Mouse (Mus musculus) heart, embryonic 13.5 days (tissue): ENCODE results near the gene Chrna5. TPM values are rescaled to one million over a fixed set of nuclear protein-coding genes. Genes with fewer than 3 reads are reported as not detected.

Experiments used
- ATAC-seq: fragments of 200-750 bp; cut with Nextera tagmentation; 2 replicates; pipeline ENCODE4 v1.8.0; 2017; ENCODE audit warnings: moderate TSS enrichment; ENCODE audit not compliant: insufficient number of reproducible peaks, low FRiP score, low TSS enrichment; ENCODE audit errors: extremely low read depth
- H3K27ac ChIP-seq: fragments of 300-500 bp; sonication (generic); replicated peaks from 2 replicates; pipeline ENCODE4 v1.5.1; 2015; ENCODE audit warnings: moderate library complexity, mild to moderate bottlenecking, inconsistent platforms
- H3K27me3 ChIP-seq: fragments of 300-500 bp; sonication (generic); replicated peaks from 2 replicates; pipeline ENCODE4 v1.6.1; 2015; ENCODE audit warnings: mild to moderate bottlenecking, inconsistent platforms
- H3K36me3 ChIP-seq: fragments of 300-500 bp; sonication (generic); 2 replicates; pipeline ENCODE4 v1.6.1; 2015; ENCODE audit warnings: mild to moderate bottlenecking, inconsistent platforms
- H3K4me1 ChIP-seq: fragments of 300-500 bp; sonication (generic); 2 replicates; pipeline ENCODE4 v1.6.1; 2015; ENCODE audit warnings: inconsistent platforms
- H3K4me2 ChIP-seq: fragments of 300-500 bp; sonication (generic); 2 replicates; pipeline ENCODE4 v1.6.1; 2015; ENCODE audit warnings: inconsistent platforms, mild to moderate bottlenecking, moderate library complexity
- H3K4me3 ChIP-seq: fragments of 300-500 bp; sonication (generic); 2 replicates; pipeline ENCODE4 v1.5.1; 2015; ENCODE audit warnings: moderate library complexity, mild to moderate bottlenecking, inconsistent platforms
- H3K9ac ChIP-seq: fragments of 300-500 bp; sonication (generic); 2 replicates; pipeline ENCODE4 v1.6.1; 2015; ENCODE audit warnings: inconsistent platforms, mild to moderate bottlenecking, moderate library complexity
- H3K9me3 ChIP-seq: fragments of 300-500 bp; sonication (generic); 2 replicates; pipeline ENCODE4 v1.6.1; 2016; ENCODE audit warnings: inconsistent platforms
- WGBS: fragments of 180-500 bp; shearing (Covaris S2); methylation state at CpG from one replicate; pipeline ENCODE4 v1.1.7; 2015; ENCODE audit warnings: mixed read lengths; 5-methylcytosine and 5-hydroxymethylcytosine counted together
- polyA plus RNA-seq: library from polyadenylated mRNA; unstranded; fragments of >200 nt; fragmentation: Nextera tagmentation; extraction: Ambion mirVana; gene quantifications from 2 replicates; pipeline ENCODE4 v1.2.1, GENCODE M21; 2015

Chrna5 gene
- polyA plus RNA-seq, 1 experiment from 2014 or later = 0.51 TPM

DNA sequence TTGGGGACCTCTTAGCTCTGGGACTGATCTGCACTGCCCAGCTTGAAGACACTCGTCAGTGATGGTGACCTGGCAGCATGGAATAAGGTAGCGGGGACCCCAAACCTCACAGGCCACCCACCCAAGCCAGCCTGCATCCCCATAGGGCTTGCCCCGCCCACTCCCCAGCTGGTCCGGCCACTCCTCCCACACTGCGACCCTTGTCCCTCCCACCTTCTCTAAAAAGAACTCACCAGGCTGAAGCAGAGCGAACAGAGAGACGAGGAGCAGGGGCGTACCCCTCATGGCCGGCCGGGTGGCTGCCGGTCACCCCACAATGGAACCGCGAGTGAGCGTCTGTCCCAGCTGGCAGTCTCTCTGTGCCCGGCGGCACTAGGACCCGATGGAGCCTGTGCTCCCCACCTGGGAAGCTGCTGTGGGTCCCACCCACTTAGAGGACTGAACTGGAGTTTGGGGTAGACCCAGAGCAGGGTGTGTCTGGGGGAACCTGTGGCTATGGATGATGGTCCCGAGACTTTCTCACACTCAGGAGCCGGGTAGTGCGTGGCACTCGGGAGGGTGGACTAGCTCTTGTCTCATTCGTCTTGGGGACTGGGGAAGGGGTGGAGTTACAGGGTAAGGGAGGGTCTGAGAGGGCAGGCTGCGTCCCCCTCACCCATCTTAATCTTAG is 67.7 kb downstream of the Chrna5 start, which contains the start of gene Chrnb4:
Gene Chrnb4 (minus strand): TSS at position 569 of the 670 bp plus-strand sequence.
- Histone ChIP-seq H3K9me3 (no peaks in the 10 kb centered on the region), H3K9ac (peak within 1 kb of the TSS; percentile 76), H3K27me3 (peaks cover 27% of the 10 kb centered on the region; the same call in 1 of the 2 replicates), H3K27ac (no peak within 1 kb of the TSS), H3K4me2 (peak within 1 kb of the TSS; percentile 94), H3K36me3 (no peaks in the 10 kb centered on the region), H3K4me1 (peaks cover 13% of the 10 kb centered on the region), H3K4me3 (peak within 1 kb of the TSS; percentile 60)
- WGBS = 1% methylated on average over 23 of the region's 23 CpGs
- ATAC-seq = peak; percentile 21; the same call in 1 of the 2 replicates

- H3K9me3 ChIP-seq = no peaks in the 10 kb centered on the region
- no peaks in the 10 kb centered on the region for H3K4me1 ChIP-seq
- no peak overlapping the region for H3K9ac ChIP-seq
- H3K36me3 ChIP-seq = no peaks in the 10 kb centered on the region
- WGBS = 66% methylated on average over 2 of the region's 2 CpGs
- no peak for ATAC-seq
- H3K4me2 ChIP-seq = no peak overlapping the region
- H3K27ac ChIP-seq = no peak overlapping the region
- peaks cover 5% of the 10 kb centered on the region; the same call in 1 of the 2 replicates for H3K27me3 ChIP-seq
- no peak overlapping the region for H3K4me3 ChIP-seq
These were observed 74.8 kb downstream of the Chrna5 start for GRCm38 (mm10) chr9:55055386-55055930.

Other genes with a start within 250 kb of the Chrna5 start
- 91.9 and 102 TPM in 2 replicates for gene Wdr61, start 246.4 kb upstream of the Chrna5 start, polyA plus RNA-seq
- gene Crabp1, start 216.1 kb upstream of the Chrna5 start, polyA plus RNA-seq = 17.6 and 19.7 TPM in 2 replicates
- 19.0 and 19.7 TPM in 2 replicates for gene Ireb2, start 117.1 kb upstream of the Chrna5 start, polyA plus RNA-seq
- gene Hykk, start 63.6 kb upstream of the Chrna5 start, polyA plus RNA-seq = 2.1 and 2.5 TPM in 2 replicates
- 224 and 249 TPM in 2 replicates for gene Psma4, start 30.1 kb upstream of the Chrna5 start, polyA plus RNA-seq
- 0.59 and 0.94 TPM in 2 replicates for gene AY074887, start 29.9 kb upstream of the Chrna5 start, polyA plus RNA-seq
- gene Chrna3, start 45.7 kb downstream of the Chrna5 start, polyA plus RNA-seq = 0.11 and 0.35 TPM in 2 replicates
- 0.27 and 0.36 TPM in 2 replicates for gene Chrnb4, start 67.9 kb downstream of the Chrna5 start, polyA plus RNA-seq
- 26.2 and 27.7 TPM in 2 replicates for gene Ube2q2, start 168.0 kb downstream of the Chrna5 start, polyA plus RNA-seq
- 54.4 and 61.1 TPM in 2 replicates for gene Fbxo22, start 228.0 kb downstream of the Chrna5 start, polyA plus RNA-seq